Mouse (Mus musculus): ENCODE measurements around the gene Lrba. TPM values are rescaled to one million over a fixed set of nuclear protein-coding genes. Genes with fewer than 3 reads are reported as not detected.
A peak's percentile ranks its signal among the peaks of the same experiment; 100 is the strongest.

The Lrba gene
- polyA plus RNA-seq, 1 experiment from 2014 or later: 5.7 TPM

- Histone ChIP-seq H3K27ac (replicated peaks) (no peak overlapping the region), H3K27me3 (no peaks in the 10 kb centered on the region), H3K9ac (no peak overlapping the region), H3K9me3 (no peaks in the 10 kb centered on the region), H3K4me1 (replicated peaks) (peaks cover 13% of the 10 kb centered on the region), H3K4me3 (no peak overlapping the region), H3K36me3 (peaks cover 45% of the 10 kb centered on the region), H3K4me2 (no peak overlapping the region)
- WGBS: 48% methylated on average over 6 of the region's 6 CpGs
- no peak for ATAC-seq (ENCODE audit: low FRiP score, low read depth)
Observed at GRCm38 (mm10) chr3:86796716-86797115, 572.2 kb downstream of the Lrba start.

- Histone ChIP-seq H3K27me3 (no peaks in the 10 kb centered on the region), H3K27ac (replicated peaks) (no peak overlapping the region), H3K4me1 (replicated peaks) (peaks cover 22% of the 10 kb centered on the region), H3K9ac (no peak overlapping the region), H3K9me3 (no peaks in the 10 kb centered on the region), H3K4me3 (no peak overlapping the region), H3K4me2 (no peak overlapping the region), H3K36me3 (peaks cover 37% of the 10 kb centered on the region)
- ATAC-seq (ENCODE audit: low FRiP score, low read depth): no peak
- 81% methylated on average over 13 of the region's 13 CpGs for WGBS
Observed at GRCm38 (mm10) chr3:86797871-86798460, 573.5 kb downstream of the Lrba start.

DNA sequence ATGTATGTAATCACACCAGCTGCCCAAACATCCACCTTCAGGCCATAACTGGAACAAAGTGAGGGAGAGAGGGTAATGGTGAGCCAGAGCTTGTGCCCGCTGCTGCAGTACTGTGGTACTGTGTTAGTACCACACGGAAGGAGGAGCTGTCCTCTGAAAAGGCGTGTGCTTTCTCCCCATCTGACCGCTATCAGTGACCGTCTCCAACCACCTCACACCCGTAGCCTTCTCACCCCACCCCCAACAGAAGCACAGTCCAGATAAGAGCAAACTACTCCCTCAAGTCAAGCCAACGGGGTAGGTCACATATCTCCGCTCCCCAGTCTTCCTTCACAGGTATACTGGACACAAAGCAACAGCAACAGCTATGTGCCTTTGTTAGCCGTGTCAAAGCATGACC, 574.6 kb downstream of the Lrba start:
- ATAC-seq (ENCODE audit: low FRiP score, low read depth): no peak
- no peak overlapping the region for H3K9ac ChIP-seq
- H3K4me1 ChIP-seq (replicated peaks): peaks cover 24% of the 10 kb centered on the region
- H3K27ac ChIP-seq (replicated peaks): no peak overlapping the region
- no peaks in the 10 kb centered on the region for H3K9me3 ChIP-seq
- WGBS: 92% methylated on average over 9 of the region's 9 CpGs
- H3K4me2 ChIP-seq: no peak overlapping the region
- no peak overlapping the region for H3K4me3 ChIP-seq
- H3K27me3 ChIP-seq: no peaks in the 10 kb centered on the region
- peaks cover 32% of the 10 kb centered on the region for H3K36me3 ChIP-seq

GRCm38 (mm10) chr3:86800841-86801240, 576.4 kb downstream of the Lrba start:
- H3K4me2 ChIP-seq: no peak overlapping the region
- 62% methylated on average over 8 of the region's 8 CpGs for WGBS
- H3K4me3 ChIP-seq: no peak overlapping the region
- H3K4me1 ChIP-seq (replicated peaks): peaks cover 24% of the 10 kb centered on the region
- ATAC-seq (ENCODE audit: low FRiP score, low read depth): no peak
- H3K36me3 ChIP-seq: peaks cover 41% of the 10 kb centered on the region
- peak overlapping the region; percentile 39 for H3K27ac ChIP-seq (replicated peaks)
- no peak overlapping the region for H3K9ac ChIP-seq
- H3K27me3 ChIP-seq: no peaks in the 10 kb centered on the region
- H3K9me3 ChIP-seq: no peaks in the 10 kb centered on the region

GRCm38 (mm10) chr3:86802825-86803224, 578.3 kb downstream of the Lrba start:
- no peak for ATAC-seq (ENCODE audit: low FRiP score, low read depth)
- no peak overlapping the region for H3K4me2 ChIP-seq
- no peaks in the 10 kb centered on the region for H3K9me3 ChIP-seq
- peaks cover 24% of the 10 kb centered on the region for H3K4me1 ChIP-seq (replicated peaks)
- no peaks in the 10 kb centered on the region for H3K27me3 ChIP-seq
- no peak overlapping the region for H3K4me3 ChIP-seq
- 40% methylated on average over 8 of the region's 8 CpGs for WGBS
- H3K27ac ChIP-seq (replicated peaks): no peak overlapping the region
- H3K36me3 ChIP-seq: peaks cover 29% of the 10 kb centered on the region
- H3K9ac ChIP-seq: no peak overlapping the region

- Histone ChIP-seq H3K36me3 (peaks cover 16% of the 10 kb centered on the region), H3K9ac (no peak overlapping the region), H3K27ac (replicated peaks) (no peak overlapping the region; the same call in 1 of the 2 replicates), H3K4me1 (replicated peaks) (peaks cover 37% of the 10 kb centered on the region), H3K27me3 (no peaks in the 10 kb centered on the region), H3K4me3 (no peak overlapping the region), H3K4me2 (no peak overlapping the region), H3K9me3 (no peaks in the 10 kb centered on the region)
- WGBS: 83% methylated on average over 9 of the region's 9 CpGs
- ATAC-seq (ENCODE audit: low FRiP score, low read depth): no peak
Observed at GRCm38 (mm10) chr3:86804265-86804664, 579.8 kb downstream of the Lrba start.

- no peak overlapping the region for H3K9ac ChIP-seq
- H3K4me2 ChIP-seq: no peak overlapping the region
- H3K4me1 ChIP-seq (replicated peaks): peaks cover 26% of the 10 kb centered on the region
- no peak for ATAC-seq (ENCODE audit: low FRiP score, low read depth)
- peaks cover 14% of the 10 kb centered on the region for H3K36me3 ChIP-seq
- H3K4me3 ChIP-seq: no peak overlapping the region
- no peak overlapping the region for H3K27ac ChIP-seq (replicated peaks)
- WGBS: 93% methylated on average over 9 of the region's 9 CpGs
- H3K27me3 ChIP-seq: no peaks in the 10 kb centered on the region
- no peaks in the 10 kb centered on the region for H3K9me3 ChIP-seq
Observed at GRCm38 (mm10) chr3:86806834-86807233, 582.4 kb downstream of the Lrba start.

GRCm38 (mm10) chr3:86807750-86808467, 583.4 kb downstream of the Lrba start:
- H3K27ac ChIP-seq (replicated peaks): 0 out of 2 replicates have a peak overlapping the region, but pooled peaks have one; percentile 4

GRCm38 (mm10) chr3:86809199-86809598, 584.7 kb downstream of the Lrba start:
- no peak for ATAC-seq (ENCODE audit: low FRiP score, low read depth)
- peak overlapping the region; percentile 15 for H3K27ac ChIP-seq (replicated peaks)
- no peak overlapping the region for H3K9ac ChIP-seq
- H3K4me1 ChIP-seq (replicated peaks): peaks cover 13% of the 10 kb centered on the region; the same call in 1 of the 2 replicates
- no peak overlapping the region for H3K4me2 ChIP-seq
- no peak overlapping the region for H3K4me3 ChIP-seq
- peaks cover 27% of the 10 kb centered on the region for H3K36me3 ChIP-seq
- H3K9me3 ChIP-seq: no peaks in the 10 kb centered on the region
- 80% methylated on average over 9 of the region's 9 CpGs for WGBS
- H3K27me3 ChIP-seq: no peaks in the 10 kb centered on the region

More at GRCm38 (mm10) chr3:86807750-86808467, 583.4 kb downstream of the Lrba start:
- Histone ChIP-seq H3K27me3 (no peaks in the 10 kb centered on the region), H3K9me3 (no peaks in the 10 kb centered on the region), H3K36me3 (peaks cover 17% of the 10 kb centered on the region), H3K4me2 (no peak overlapping the region), H3K9ac (no peak overlapping the region), H3K4me1 (replicated peaks) (peaks cover 18% of the 10 kb centered on the region), H3K4me3 (no peak overlapping the region)
- 67% methylated on average over 14 of the region's 14 CpGs for WGBS
- peak; percentile 64; the same call in 1 of the 2 replicates for ATAC-seq (ENCODE audit: low FRiP score, low read depth)

DNA sequence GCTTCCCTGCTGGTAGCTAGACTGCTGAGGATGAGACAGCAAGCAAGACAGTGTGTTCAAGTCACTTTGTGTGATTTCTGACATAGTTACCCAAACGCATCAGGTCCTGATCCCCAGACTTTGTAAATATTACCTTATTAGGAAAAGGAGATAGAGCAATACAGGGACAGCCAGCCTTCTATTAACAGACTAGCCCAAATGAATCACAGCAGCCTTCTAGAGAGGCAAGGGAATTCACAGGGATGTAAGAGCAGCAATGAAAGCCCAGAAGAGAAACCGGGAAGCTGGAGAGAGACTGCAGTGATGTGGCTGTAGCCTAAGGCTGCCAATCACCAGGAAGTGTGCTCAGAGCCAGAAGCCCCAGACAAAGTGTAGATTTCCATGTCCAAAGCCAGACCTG, 585.2 kb downstream of the Lrba start:
- H3K27ac ChIP-seq (replicated peaks): peak overlapping the region; percentile 15; the same call in 1 of the 2 replicates
- peaks cover 27% of the 10 kb centered on the region for H3K36me3 ChIP-seq
- H3K4me2 ChIP-seq: no peak overlapping the region
- no peak overlapping the region for H3K4me3 ChIP-seq
- no peak for ATAC-seq (ENCODE audit: low FRiP score, low read depth)
- H3K9ac ChIP-seq: no peak overlapping the region
- H3K4me1 ChIP-seq (replicated peaks): peaks cover 13% of the 10 kb centered on the region; the same call in 1 of the 2 replicates
- H3K27me3 ChIP-seq: no peaks in the 10 kb centered on the region
- WGBS: 56% methylated on average over 2 of the region's 2 CpGs
- no peaks in the 10 kb centered on the region for H3K9me3 ChIP-seq

- Histone ChIP-seq H3K4me3 (no peak overlapping the region), H3K9me3 (no peaks in the 10 kb centered on the region), H3K4me1 (replicated peaks) (peaks cover 13% of the 10 kb centered on the region; the same call in 1 of the 2 replicates), H3K9ac (no peak overlapping the region), H3K27me3 (no peaks in the 10 kb centered on the region), H3K4me2 (no peak overlapping the region), H3K27ac (replicated peaks) (no peak overlapping the region; the same call in 1 of the 2 replicates), H3K36me3 (peaks cover 17% of the 10 kb centered on the region)
- WGBS: 82% methylated on average over 5 of the region's 5 CpGs
- no peak for ATAC-seq (ENCODE audit: low FRiP score, low read depth)
Observed at GRCm38 (mm10) chr3:86810908-86811307, 586.4 kb downstream of the Lrba start.

DNA sequence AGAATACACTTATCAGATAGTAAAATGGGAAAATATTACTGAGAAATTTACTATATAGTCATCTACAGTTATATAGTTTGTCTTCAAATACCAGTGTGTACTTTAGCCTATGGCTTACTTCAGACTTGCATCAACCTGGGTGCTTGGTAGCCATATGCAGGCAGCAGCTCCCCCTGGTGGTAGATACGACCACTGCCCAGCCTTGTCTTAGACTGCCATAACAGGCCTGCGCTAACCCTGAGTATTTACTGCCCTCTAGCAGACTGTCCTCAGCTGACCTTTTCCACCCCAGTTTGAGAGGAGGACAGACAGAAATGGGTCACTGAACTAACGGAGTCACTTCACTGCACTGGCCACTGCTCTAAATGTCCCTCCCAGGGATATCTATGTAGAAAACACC, 588.2 kb downstream of the Lrba start:
- Histone ChIP-seq H3K4me3 (no peak overlapping the region), H3K9me3 (no peaks in the 10 kb centered on the region)
- 19% methylated on average over 3 of the region's 3 CpGs for WGBS

More for the DNA sequence above, 588.2 kb downstream of the Lrba start:
- H3K27ac ChIP-seq (replicated peaks): no peak overlapping the region
- H3K4me1 ChIP-seq (replicated peaks): peaks cover 14% of the 10 kb centered on the region
- H3K9ac ChIP-seq: no peak overlapping the region
- no peaks in the 10 kb centered on the region for H3K27me3 ChIP-seq
- peak; percentile 65; the same call in 1 of the 2 replicates for ATAC-seq (ENCODE audit: low FRiP score, low read depth)
- H3K36me3 ChIP-seq: peaks cover 17% of the 10 kb centered on the region
- H3K4me2 ChIP-seq: no peak overlapping the region
